Mouse (Mus musculus): ENCODE data around the gene Tdrd7. TPM values are rescaled to one million over a fixed set of nuclear protein-coding genes. Genes with fewer than 3 reads are reported as not detected.

Tdrd7 gene
- polyA plus RNA-seq, 1 experiment from 2014 or later, result 28.9 TPM

DNA sequence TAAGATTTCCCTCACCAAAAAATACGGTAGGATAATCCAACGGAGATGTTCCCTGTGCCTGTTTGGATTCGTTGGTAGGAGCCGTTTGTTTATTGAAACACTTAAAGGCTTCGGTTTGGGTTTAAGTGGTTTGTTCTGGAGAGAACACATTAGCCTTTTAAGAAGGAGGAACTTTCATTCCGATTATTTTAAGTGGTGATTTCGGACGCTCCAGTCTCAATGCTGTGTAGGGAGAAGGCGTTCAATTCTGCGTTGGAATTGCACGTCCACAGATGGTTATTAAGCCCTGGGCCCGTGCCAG lies 73.4 kb downstream of the Tdrd7 start:
- Histone ChIP-seq H3K9ac (replicated peaks; ENCODE audit: low read depth) (peak overlapping the region; percentile 64; the same call in 1 of the 2 replicates), H3K36me3 (ENCODE audit: insufficient read depth, low read length) (no peaks in the 10 kb centered on the region), H3K27ac (ENCODE audit: low read length) (peak overlapping the region; percentile 73), H3K4me2 (replicated peaks; ENCODE audit: low read depth, low read length) (peak overlapping the region; percentile 99), H3K4me1 (ENCODE audit: insufficient read depth, low read depth, low read length) (peaks cover 4% of the 10 kb centered on the region; the same call in 1 of the 2 replicates), H3K27me3 (replicated peaks; ENCODE audit: insufficient read depth, low read length) (peaks cover 6% of the 10 kb centered on the region; the same call in 1 of the 2 replicates), H3K4me3 (ENCODE audit: low read depth, low read length) (peak overlapping the region; percentile 61), H3K9me3 (ENCODE audit: low read length) (no peaks in the 10 kb centered on the region)
- TF ChIP-seq CTCF (IDR thresholded peaks at IDR 0.05) (no peak), EP300 (IDR thresholded peaks at IDR 0.05) (no peak)
- 4% methylated on average over 12 of the region's 12 CpGs for WGBS
- ATAC-seq, result no peak; the same call in 1 of the 2 replicates
- DNase-seq (ENCODE audit: low spot score), result peak; percentile 44

- H3K27ac ChIP-seq (ENCODE audit: low read length), result peak within 1 kb of the TSS; percentile 73
- peak within 1 kb of the TSS; percentile 99 for H3K4me2 ChIP-seq (replicated peaks; ENCODE audit: low read depth, low read length)
- peak within 1 kb of the TSS; percentile 64 for H3K9ac ChIP-seq (replicated peaks; ENCODE audit: low read depth)
- WGBS, result 1% methylated on average over 60 of the region's 72 CpGs
- ATAC-seq (peak; percentile 90), DNase-seq (ENCODE audit: low spot score) (peak; percentile 74)
- TF ChIP-seq CTCF (IDR thresholded peaks at IDR 0.05), result peak; percentile 15; the same call in 1 of the 2 replicates
- TF ChIP-seq EP300 (IDR thresholded peaks at IDR 0.05), result no peak
- H3K27me3 ChIP-seq (replicated peaks; ENCODE audit: insufficient read depth, low read length), result peaks cover 6% of the 10 kb centered on the region; the same call in 1 of the 2 replicates
- no peaks in the 10 kb centered on the region for H3K9me3 ChIP-seq (ENCODE audit: low read length)
- peaks cover 4% of the 10 kb centered on the region; the same call in 1 of the 2 replicates for H3K4me1 ChIP-seq (ENCODE audit: insufficient read depth, low read depth, low read length)
- H3K36me3 ChIP-seq (ENCODE audit: insufficient read depth, low read length), result no peaks in the 10 kb centered on the region
- H3K4me3 ChIP-seq (ENCODE audit: low read depth, low read length), result peak within 1 kb of the TSS; percentile 61
These were observed 74.0 kb downstream of the Tdrd7 start, which contains the start of gene Tmod1 for GRCm38 (mm10) chr4:46038892-46039751. TSS of gene Tmod1 (plus strand) at chr4:46038935.

- Histone ChIP-seq H3K4me1 (ENCODE audit: insufficient read depth, low read depth, low read length) (peaks cover 4% of the 10 kb centered on the region; the same call in 1 of the 2 replicates), H3K27ac (ENCODE audit: low read length) (no peak overlapping the region), H3K4me3 (ENCODE audit: low read depth, low read length) (peak overlapping the region; percentile 61), H3K9me3 (ENCODE audit: low read length) (no peaks in the 10 kb centered on the region), H3K36me3 (ENCODE audit: insufficient read depth, low read length) (no peaks in the 10 kb centered on the region), H3K4me2 (replicated peaks; ENCODE audit: low read depth, low read length) (peak overlapping the region; percentile 99), H3K9ac (replicated peaks; ENCODE audit: low read depth) (peak overlapping the region; percentile 64; the same call in 1 of the 2 replicates), H3K27me3 (replicated peaks; ENCODE audit: insufficient read depth, low read length) (peaks cover 6% of the 10 kb centered on the region; the same call in 1 of the 2 replicates)
- ATAC-seq (no peak), DNase-seq (ENCODE audit: low spot score) (no peak)
- 15% methylated on average over 6 of the region's 6 CpGs for WGBS
- no peak for TF ChIP-seq CTCF (IDR thresholded peaks at IDR 0.05)
- no peak for TF ChIP-seq EP300 (IDR thresholded peaks at IDR 0.05)
These were observed 74.8 kb downstream of the Tdrd7 start for GRCm38 (mm10) chr4:46039899-46040298.

GRCm38 (mm10) chr4:46040594-46041192 lies 75.6 kb downstream of the Tdrd7 start:
- 0 out of 2 replicates have a peak, but pooled peaks have one; percentile 7 for ATAC-seq
- 11% methylated on average over 9 of the region's 9 CpGs for WGBS
- Histone ChIP-seq H3K27me3 (replicated peaks; ENCODE audit: insufficient read depth, low read length) (peaks cover 6% of the 10 kb centered on the region; the same call in 1 of the 2 replicates), H3K9me3 (ENCODE audit: low read length) (no peaks in the 10 kb centered on the region), H3K4me1 (ENCODE audit: insufficient read depth, low read depth, low read length) (peaks cover 4% of the 10 kb centered on the region; the same call in 1 of the 2 replicates), H3K27ac (ENCODE audit: low read length) (no peak overlapping the region), H3K36me3 (ENCODE audit: insufficient read depth, low read length) (no peaks in the 10 kb centered on the region), H3K4me2 (replicated peaks; ENCODE audit: low read depth, low read length) (peak overlapping the region; percentile 99), H3K9ac (replicated peaks; ENCODE audit: low read depth) (no peak overlapping the region), H3K4me3 (ENCODE audit: low read depth, low read length) (peak overlapping the region; percentile 61; the same call in 1 of the 2 replicates)
- TF ChIP-seq CTCF (IDR thresholded peaks at IDR 0.05) (peak; percentile 76), EP300 (IDR thresholded peaks at IDR 0.05) (no peak)
- peak; percentile 37 for DNase-seq (ENCODE audit: low spot score)

GRCm38 (mm10) chr4:46041761-46042504 lies 76.8 kb downstream of the Tdrd7 start:
- H3K4me1 ChIP-seq (ENCODE audit: insufficient read depth, low read depth, low read length), result peaks cover 4% of the 10 kb centered on the region; the same call in 1 of the 2 replicates
- 42% methylated on average over 7 of the region's 7 CpGs for WGBS

More at GRCm38 (mm10) chr4:46041761-46042504, 76.8 kb downstream of the Tdrd7 start:
- TF ChIP-seq EP300 (IDR thresholded peaks at IDR 0.05) (no peak), CTCF (IDR thresholded peaks at IDR 0.05) (no peak)
- Histone ChIP-seq H3K27ac (ENCODE audit: low read length) (no peak overlapping the region), H3K36me3 (ENCODE audit: insufficient read depth, low read length) (no peaks in the 10 kb centered on the region), H3K9me3 (ENCODE audit: low read length) (no peaks in the 10 kb centered on the region), H3K27me3 (replicated peaks; ENCODE audit: insufficient read depth, low read length) (peaks cover 6% of the 10 kb centered on the region; the same call in 1 of the 2 replicates), H3K9ac (replicated peaks; ENCODE audit: low read depth) (no peak overlapping the region), H3K4me3 (ENCODE audit: low read depth, low read length) (no peak overlapping the region), H3K4me2 (replicated peaks; ENCODE audit: low read depth, low read length) (no peak overlapping the region)
- DNase-seq (ENCODE audit: low spot score) (no peak), ATAC-seq (no peak)

Measured in lung, postnatal 0 days (tissue).